Comparison of ENCODE assay signal across 34 mouse cellular contexts in genomic region chr11:110473495-110473894, GRCm38 (mm10).
"Had no signal": no experiment of that assay in that cellular context is flagged by ENCODE, and none has a peak within 500 bp of the region (broad histone marks: within the 10 kb centered on the region; RNA-seq: fewer than 3 reads in every experiment).

No protein-coding gene starts in this region.

- H3K4me3 ChIP-seq: heart, embryonic 10.5 days; heart, embryonic 12.5 days; heart, embryonic 13.5 days; heart, embryonic 15.5 days; hindbrain, embryonic 10.5 days; hindbrain, embryonic 12.5 days; hindbrain, embryonic 13.5 days; hindbrain, embryonic 15.5 days; intestine, embryonic 15.5 days; kidney, embryonic 15.5 days; layer of hippocampus, adult 2 months; left cerebral cortex, adult 2 months had no signal

- DNase-seq: heart, postnatal 10 days; heart, postnatal 14 days; heart, postnatal 36 days; heart, postnatal 4 days; kidney, adult 11 months; kidney, adult 18-20 months; kidney, adult 2 months; kidney, adult 8-10 months; kidney, adult 9 months; kidney, postnatal 10 days; kidney, postnatal 25 days; kidney, postnatal 36 days; kidney, postnatal 4 days; layer of hippocampus, adult 9-11 months; layer of hippocampus, postnatal 36 days had no signal

- H3K36me3 ChIP-seq: heart, embryonic 10.5 days; heart, embryonic 12.5 days; heart, embryonic 13.5 days; heart, embryonic 15.5 days; hindbrain, embryonic 10.5 days; hindbrain, embryonic 12.5 days; hindbrain, embryonic 13.5 days; hindbrain, embryonic 15.5 days; intestine, embryonic 15.5 days; kidney, embryonic 15.5 days had no signal

- H3K4me2 ChIP-seq: heart, embryonic 11.5 days; heart, embryonic 12.5 days; heart, embryonic 13.5 days; heart, embryonic 15.5 days; hindbrain, embryonic 12.5 days; hindbrain, embryonic 13.5 days; hindbrain, embryonic 14.5 days; hindbrain, embryonic 15.5 days; intestine, embryonic 15.5 days; kidney, embryonic 15.5 days had no signal

- H3K27me3 ChIP-seq: heart, embryonic 12.5 days; heart, embryonic 13.5 days; heart, embryonic 15.5 days; intestine, embryonic 15.5 days; kidney, embryonic 15.5 days had no signal

- H3K27ac ChIP-seq: heart, embryonic 10.5 days; heart, embryonic 13.5 days; heart, embryonic 15.5 days; hindbrain, embryonic 10.5 days; hindbrain, embryonic 12.5 days; hindbrain, embryonic 13.5 days; hindbrain, embryonic 14.5 days; hindbrain, embryonic 15.5 days; hindbrain, postnatal 0 days; intestine, embryonic 15.5 days; kidney, embryonic 15.5 days; kidney, postnatal 0 days; layer of hippocampus, adult 2 months; left cerebral cortex, adult 2 months had no signal

- H3K9ac ChIP-seq: heart, embryonic 12.5 days; heart, embryonic 13.5 days; heart, embryonic 15.5 days; hindbrain, embryonic 12.5 days; hindbrain, embryonic 13.5 days; hindbrain, embryonic 14.5 days; hindbrain, embryonic 15.5 days; intestine, embryonic 15.5 days; kidney, embryonic 15.5 days had no signal

- ATAC-seq: hindbrain, embryonic 16.5 days; hindbrain, postnatal 0 days; inflammation-experienced regulatory T-cells, adult 6 months; intestine, embryonic 15.5 days; intestine, postnatal 0 days had no signal

- H3K9me3 ChIP-seq: heart, embryonic 10.5 days; heart, embryonic 12.5 days; heart, embryonic 13.5 days; heart, embryonic 15.5 days; hindbrain, embryonic 10.5 days; hindbrain, embryonic 12.5 days; hindbrain, embryonic 13.5 days; hindbrain, embryonic 15.5 days; intestine, embryonic 15.5 days; kidney, embryonic 15.5 days had no signal
